18 mouse cellular contexts compared by ENCODE assay signal in genomic region chr2:143978444-143979147, GRCm38 (mm10). TPM values are rescaled to one million over a fixed set of nuclear protein-coding genes. Genes with fewer than 3 reads are reported as not detected.
A peak's percentile ranks its signal among the peaks of the same experiment; 100 is the strongest.
DNase-seq lines count a peak whose midpoint lies in the region; ATAC-seq and TF ChIP-seq lines count a peak whose summit lies in the region.
"Had no signal": no experiment of that assay in that cellular context is flagged by ENCODE, and none has a peak within 500 bp of the region (broad histone marks: within the 10 kb centered on the region; RNA-seq: fewer than 3 reads in every experiment).

No protein-coding gene starts in this region.

- WGBS in hindbrain, postnatal 0 days: 91% methylated on average over 8 of the region's 8 CpGs
- 91% methylated on average over 8 of the region's 8 CpGs for WGBS in hindbrain, embryonic 14.5 days
- 76% methylated on average over 8 of the region's 8 CpGs for WGBS in lung, adult 2 months

- H3K9me3 ChIP-seq in hindbrain, postnatal 0 days (ENCODE audit: low read length): no peaks in the 10 kb centered on the region
- no peaks in the 10 kb centered on the region for H3K9me3 ChIP-seq in hindbrain, embryonic 14.5 days (ENCODE audit: control insufficient read depth, low read length)
- H3K9me3 ChIP-seq: forebrain, embryonic 10.5 days; limb, embryonic 13.5 days; midbrain, embryonic 10.5 days; neural tube, embryonic 12.5 days had no signal

- H3K4me1 ChIP-seq in hindbrain, postnatal 0 days (ENCODE audit: insufficient read depth, low read length): no peaks in the 10 kb centered on the region
- H3K4me1 ChIP-seq in hindbrain, embryonic 14.5 days (replicated peaks; ENCODE audit: control insufficient read depth, insufficient read depth, low read length): no peaks in the 10 kb centered on the region
- H3K4me1 ChIP-seq in lung, adult 2 months (ENCODE audit: control insufficient read depth, insufficient read depth, low read length): peaks cover 12% of the 10 kb centered on the region
- H3K4me1 ChIP-seq: forebrain, embryonic 10.5 days; midbrain, embryonic 10.5 days; neural tube, embryonic 12.5 days had no signal

- no peaks in the 10 kb centered on the region for H3K36me3 ChIP-seq in hindbrain, postnatal 0 days (ENCODE audit: insufficient read depth, low read length)
- H3K36me3 ChIP-seq in hindbrain, embryonic 14.5 days (replicated peaks; ENCODE audit: control insufficient read depth, insufficient read depth): no peaks in the 10 kb centered on the region; the same call in 1 of the 2 replicates

- no peak for TF ChIP-seq POLR2A in lung, adult 2 months (IDR thresholded peaks at IDR 0.05; ENCODE audit: borderline replicate concordance, extremely low read depth, low read depth, low read length)

- H3K4me3 ChIP-seq in hindbrain, postnatal 0 days (ENCODE audit: low read length): no peak overlapping the region
- H3K4me3 ChIP-seq in hindbrain, embryonic 14.5 days (replicated peaks; ENCODE audit: low read length): no peak overlapping the region
- H3K4me3 ChIP-seq in lung, adult 2 months (replicated peaks; ENCODE audit: extremely low read depth, low read depth, low read length): no peak overlapping the region
- H3K4me3 ChIP-seq: forebrain, embryonic 10.5 days; limb, embryonic 13.5 days; midbrain, embryonic 10.5 days; neural tube, embryonic 12.5 days had no signal

- no peak for DNase-seq in hindbrain, postnatal 0 days (ENCODE audit: low spot score)
- no peak for DNase-seq in hindbrain, embryonic 14.5 days (ENCODE audit: low spot score)
- no peak for DNase-seq in lung, adult 2 months
- no peak for DNase-seq in lung, adult 18-20 months
- DNase-seq in ovary, postnatal 10 days (ENCODE audit: low spot score): no peak
- DNase-seq in frontal cortex, postnatal 14 days (ENCODE audit: low spot score in 2 of 2): no peak
- DNase-seq: adrenal gland, postnatal 14 days; cerebellum, adult 11 months; gastrocnemius, postnatal 10 days; heart, postnatal 14 days had no signal

- no peak overlapping the region for H3K27ac ChIP-seq in hindbrain, postnatal 0 days
- H3K27ac ChIP-seq in hindbrain, embryonic 14.5 days: no peak overlapping the region
- H3K27ac ChIP-seq: forebrain, embryonic 10.5 days; limb, embryonic 13.5 days; midbrain, embryonic 10.5 days; neural tube, embryonic 12.5 days had no signal

- TF ChIP-seq CTCF in hindbrain, postnatal 0 days (IDR thresholded peaks at IDR 0.05; ENCODE audit: low read depth): 0 out of 2 replicates have a peak, but pooled peaks have one; percentile 29
- TF ChIP-seq CTCF in lung, adult 2 months (IDR thresholded peaks at IDR 0.05; ENCODE audit: insufficient read depth, low read length): peak; percentile 25; the same call in 1 of the 2 replicates

- no peak overlapping the region for H3K9ac ChIP-seq in hindbrain, postnatal 0 days (replicated peaks; ENCODE audit: low read length)
- no peak overlapping the region for H3K9ac ChIP-seq in hindbrain, embryonic 14.5 days
- H3K9ac ChIP-seq: limb, embryonic 13.5 days; neural tube, embryonic 12.5 days had no signal

- H3K27me3 ChIP-seq in hindbrain, postnatal 0 days (ENCODE audit: insufficient read depth, low read length): no peaks in the 10 kb centered on the region
- H3K27me3 ChIP-seq in hindbrain, embryonic 14.5 days (ENCODE audit: control insufficient read depth, insufficient read depth, low read length): no peaks in the 10 kb centered on the region
- H3K27me3 ChIP-seq: limb, embryonic 13.5 days; neural tube, embryonic 12.5 days had no signal

- H3K4me2 ChIP-seq in hindbrain, postnatal 0 days (ENCODE audit: low read depth, low read length): no peak overlapping the region
- H3K4me2 ChIP-seq in hindbrain, embryonic 14.5 days (replicated peaks): no peak overlapping the region
- H3K4me2 ChIP-seq: limb, embryonic 13.5 days; neural tube, embryonic 12.5 days had no signal

- ATAC-seq in hindbrain, postnatal 0 days: no peak
- ATAC-seq in hindbrain, embryonic 14.5 days (ENCODE audit: low FRiP score): no peak
- peak; percentile 42 for ATAC-seq in common myeloid progenitor, adult 5-6 weeks (replicated peaks; ENCODE audit: low read depth, poor library complexity, severe bottlenecking)
- ATAC-seq in megakaryocyte progenitor cell, adult 5-6 weeks (replicated peaks; ENCODE audit: poor library complexity): peak; percentile 59
- ATAC-seq: inflammation-experienced regulatory T-cells, adult 6 months had no signal

RNA-seq across cellular contexts. Expression of gene Rrbp1, which starts 32.5 kb away (rescaled TPM):
- 24.0 and 29.9 TPM in 2 replicates for total RNA-seq in hindbrain, postnatal 0 days (2014; rRNA removed)
- polyA plus RNA-seq in hindbrain, postnatal 0 days (2015; fragmentation: Nextera tagmentation; extraction: Ambion mirVana): 31.5 and 34.4 TPM in 2 replicates
- polyA plus RNA-seq in hindbrain, embryonic 14.5 days (2014; fragmentation: Nextera tagmentation; extraction: Ambion mirVana): 25.7 and 34.8 TPM in 2 replicates
- 68.8 and 78.1 TPM in 2 replicates for polyA plus RNA-seq in lung, adult 2 months (2012; rRNA removed)
- total RNA-seq in common myeloid progenitor, adult 5-6 weeks (2017): 173 and 184 TPM in 2 replicates
- 178 and 204 TPM in 2 replicates for total RNA-seq in megakaryocyte progenitor cell, adult 5-6 weeks (2015)
- total RNA-seq in megakaryocyte progenitor cell, adult 5-6 weeks (2017): 187 and 234 TPM in 2 replicates

RNA-seq across cellular contexts. Expression of gene Banf2, which starts 54.3 kb away (rescaled TPM):
- not detected in 2 replicates for total RNA-seq in hindbrain, postnatal 0 days (2014; rRNA removed)
- not detected in 2 replicates for polyA plus RNA-seq in hindbrain, postnatal 0 days (2015; fragmentation: Nextera tagmentation; extraction: Ambion mirVana)
- polyA plus RNA-seq in hindbrain, embryonic 14.5 days (2014; fragmentation: Nextera tagmentation; extraction: Ambion mirVana): not detected in 2 replicates
- not detected in 2 replicates for polyA plus RNA-seq in lung, adult 2 months (2012; rRNA removed)
- not detected in 2 replicates for total RNA-seq in common myeloid progenitor, adult 5-6 weeks (2017)
- total RNA-seq in megakaryocyte progenitor cell, adult 5-6 weeks (2015): not detected in 2 replicates
- total RNA-seq in megakaryocyte progenitor cell, adult 5-6 weeks (2017): not detected in 2 replicates
- total RNA-seq: adrenal gland, postnatal 14 days; gastrocnemius, postnatal 10 days; heart, postnatal 14 days had no signal
- polyA plus RNA-seq: forebrain, embryonic 10.5 days; inflammation-experienced regulatory T-cells, adult 6 months; limb, embryonic 13.5 days; midbrain, embryonic 10.5 days; neural tube, embryonic 12.5 days; stomach, embryonic 14.5 days had no signal

Comparison
In these comparisons a context has a peak if more than half of its experiments do, and no peak if none do; other contexts are left out.
1. ATAC-seq: peak in common myeloid progenitor, adult 5-6 weeks (single experiment) and megakaryocyte progenitor cell, adult 5-6 weeks (single experiment); none in hindbrain, postnatal 0 days (single experiment) and hindbrain, embryonic 14.5 days (single experiment).